Mouse (Mus musculus): ENCODE data around the gene Lrrc29.
"Not testable (repeated sequence)": the region's sequence is repeated elsewhere in the genome, so short reads cannot be mapped to it uniquely, and the experiment has no call there.

DNA sequence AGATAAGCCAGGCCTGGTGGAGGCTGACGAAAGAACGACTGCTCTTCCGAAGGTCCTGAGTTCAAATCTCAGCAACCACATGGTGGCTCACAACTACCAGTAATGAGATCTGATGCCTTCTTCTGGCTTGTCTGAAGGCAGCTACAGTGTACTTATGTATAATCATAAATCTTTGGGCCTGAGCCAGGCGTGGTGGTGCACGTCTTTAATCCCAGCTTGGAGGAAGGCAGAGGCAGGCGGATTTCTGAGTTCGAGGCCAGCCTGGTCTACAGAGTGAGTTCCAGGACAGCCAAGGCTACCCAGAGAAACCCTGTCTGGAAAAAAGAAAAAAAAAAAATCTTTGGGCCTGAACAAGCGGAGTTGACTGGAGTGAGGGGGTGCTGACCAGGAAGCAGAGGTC lies 34.7 kb downstream of the Lrrc29 start:
- TF ChIP-seq POLR2A (IDR thresholded peaks at IDR 0.05; ENCODE audit: borderline replicate concordance, extremely low read depth, low read depth, low read length); CTCF (IDR thresholded peaks at IDR 0.05; ENCODE audit: insufficient read depth, low read length): not testable (repeated sequence)
